Mouse (Mus musculus) limb, embryonic 11.5 days (tissue): ENCODE results near the gene Olfr1499. TPM values are rescaled to one million over a fixed set of nuclear protein-coding genes. Genes with fewer than 3 reads are reported as not detected.
"Not testable (repeated sequence)": the region's sequence is repeated elsewhere in the genome, so short reads cannot be mapped to it uniquely, and the experiment has no call there.

ENCODE experiments used
- ATAC-seq: fragments of 200-750 bp; cut with Nextera tagmentation; 2 replicates; pipeline ENCODE4 v1.8.0; 2017; ENCODE audit warnings: low read depth; ENCODE audit not compliant: insufficient number of reproducible peaks, low FRiP score, low TSS enrichment
- DNase-seq: peaks from one replicate; pipeline ENCODE4 v3.0.0-alpha.2; 2015; ENCODE audit warnings: low spot score
- H3K27ac ChIP-seq: fragments of 300-500 bp; sonication (generic); replicated peaks from 2 replicates; pipeline ENCODE4 v1.5.1; 2014; ENCODE audit warnings: low read depth, mild to moderate bottlenecking, low read length
- H3K27me3 ChIP-seq: fragments of 300-500 bp; sonication (generic); 2 replicates; pipeline ENCODE4 v1.6.1; 2014; ENCODE audit warnings: mild to moderate bottlenecking, low read length, mixed read lengths; ENCODE audit not compliant: control insufficient read depth, insufficient read depth
- H3K36me3 ChIP-seq: fragments of 300-500 bp; sonication (generic); 2 replicates; pipeline ENCODE4 v1.6.1; 2014; ENCODE audit warnings: mild to moderate bottlenecking, low read length, moderate library complexity, mixed read lengths; ENCODE audit not compliant: control insufficient read depth, insufficient read depth
- H3K4me1 ChIP-seq: fragments of 300-500 bp; sonication (generic); 2 replicates; pipeline ENCODE4 v1.6.1; 2014; ENCODE audit warnings: low read length, mixed read lengths; ENCODE audit not compliant: control insufficient read depth, insufficient read depth
- H3K4me2 ChIP-seq: fragments of 300-500 bp; sonication (generic); 2 replicates; pipeline ENCODE4 v1.6.1; 2014; ENCODE audit warnings: low read depth, mild to moderate bottlenecking, moderate library complexity; ENCODE audit not compliant: severe bottlenecking
- H3K4me3 ChIP-seq: fragments of 300-500 bp; sonication (generic); 2 replicates; pipeline ENCODE4 v1.5.1; 2014; ENCODE audit warnings: low read depth, low read length
- H3K9ac ChIP-seq: fragments of 300-500 bp; sonication (generic); 2 replicates; pipeline ENCODE4 v1.6.1; 2014; ENCODE audit warnings: mild to moderate bottlenecking, low read length
- H3K9me3 ChIP-seq: fragments of 300-500 bp; sonication (generic); 2 replicates; pipeline ENCODE4 v1.6.1; 2016; ENCODE audit warnings: low read length; ENCODE audit not compliant: control insufficient read depth
- WGBS: fragments of 180-500 bp; shearing (Covaris S2); extraction: QIAGEN DNeasy Blood & Tissue Kit; methylation state at CpG from one replicate; pipeline ENCODE4 v1.1.7; 2014; 5-methylcytosine and 5-hydroxymethylcytosine counted together
- polyA plus RNA-seq: library from polyadenylated mRNA; unstranded; fragments of >200 nt; fragmentation: Nextera tagmentation; extraction: Ambion mirVana; gene quantifications from 2 replicates; pipeline ENCODE4 v1.2.1, GENCODE M21; 2014

Olfr1499 gene
- not detected in 2 replicates for polyA plus RNA-seq

DNA sequence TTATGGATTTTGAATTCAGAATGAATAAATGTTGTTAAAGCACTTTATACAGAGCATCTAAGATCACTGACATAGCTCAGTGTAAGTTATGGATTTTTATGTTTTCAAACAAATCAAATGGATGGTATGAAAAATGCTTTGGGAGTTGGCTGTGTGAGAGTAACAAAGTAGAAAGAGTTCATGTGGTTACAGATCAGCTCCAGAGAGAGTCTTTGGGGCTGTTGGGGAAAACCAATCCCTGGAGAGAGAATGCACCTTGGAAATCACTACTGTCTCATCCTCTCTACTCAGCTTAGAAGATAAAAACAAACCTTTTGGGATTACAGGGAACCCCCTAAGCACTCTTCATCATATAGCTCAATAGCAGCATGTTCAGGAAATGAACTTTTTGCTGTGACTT is at the start of gene Olfr1499:
TSS of gene Olfr1499 (minus strand) at position 101 of the 400 bp plus-strand sequence.
- no peaks in the 10 kb centered on the region for H3K36me3 ChIP-seq
- H3K9ac ChIP-seq: no peak within 1 kb of the TSS
- no peaks in the 10 kb centered on the region for H3K9me3 ChIP-seq
- DNase-seq (no peak), ATAC-seq (no peak)
- H3K27me3 ChIP-seq: no peaks in the 10 kb centered on the region
- H3K4me1 ChIP-seq: no peaks in the 10 kb centered on the region
- no peak within 1 kb of the TSS for H3K4me3 ChIP-seq
- H3K27ac ChIP-seq: no peak within 1 kb of the TSS
- no peak within 1 kb of the TSS for H3K4me2 ChIP-seq

GRCm38 (mm10) chr19:13861495-13861894 is 42.2 kb upstream of the Olfr1499 start, which contains the start of gene Olfr1502:
Olfr1502 (plus strand) TSS chr19:13861795.
- Histone ChIP-seq H3K4me1 (no peaks in the 10 kb centered on the region), H3K27me3 (no peaks in the 10 kb centered on the region), H3K9me3 (no peaks in the 10 kb centered on the region), H3K27ac (no peak within 1 kb of the TSS), H3K36me3 (no peaks in the 10 kb centered on the region), H3K9ac (no peak within 1 kb of the TSS), H3K4me2 (no peak within 1 kb of the TSS), H3K4me3 (no peak within 1 kb of the TSS)
- DNase-seq (no peak), ATAC-seq (no peak)
- WGBS: 86% methylated on average over 1 of the region's 1 CpGs

DNA sequence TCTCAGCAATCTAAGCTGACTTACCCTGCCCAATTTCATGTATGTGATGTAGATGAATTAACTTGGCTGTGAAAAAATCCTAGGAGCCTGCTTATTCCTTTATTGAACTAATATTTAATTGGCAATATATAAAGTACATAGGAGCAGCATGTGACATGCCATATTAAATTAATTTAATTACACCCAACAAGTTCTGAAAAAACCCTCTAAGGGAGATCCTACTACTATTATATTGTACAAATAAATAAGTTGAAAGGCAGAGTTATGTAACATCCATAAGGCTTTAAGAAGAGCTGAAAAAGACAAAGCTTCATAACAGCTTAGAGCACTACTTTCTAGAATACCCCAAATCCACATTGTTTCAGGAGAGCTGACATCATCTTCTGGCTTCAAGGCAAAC is 31.3 kb upstream of the Olfr1499 start, which contains the start of gene Olfr1501:
TSS of gene Olfr1501 (minus strand) at position 101 of the 400 bp plus-strand sequence.
- H3K36me3 ChIP-seq, H3K27ac ChIP-seq, H3K9me3 ChIP-seq, H3K4me2 ChIP-seq, H3K9ac ChIP-seq, DNase-seq, ATAC-seq, H3K27me3 ChIP-seq, H3K4me3 ChIP-seq, H3K4me1 ChIP-seq: not testable (repeated sequence)

DNA sequence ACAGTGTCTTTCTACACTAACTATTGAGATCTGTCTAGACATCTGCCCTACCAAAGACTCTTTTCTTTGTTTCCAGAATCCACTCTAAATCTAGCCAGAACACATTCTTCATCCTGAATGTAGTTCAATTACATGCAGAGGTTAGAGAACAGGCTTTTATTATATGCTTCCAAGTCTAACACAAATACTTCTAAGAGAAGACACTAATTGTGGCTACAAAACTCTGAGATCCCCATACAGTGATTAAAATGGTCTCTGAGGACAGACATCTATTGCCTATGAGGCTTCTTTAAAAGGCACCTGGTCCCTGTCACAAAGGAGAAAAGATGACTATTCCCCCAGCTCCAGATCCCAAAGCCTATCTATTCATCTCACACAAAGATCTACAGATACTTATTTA is 11.1 kb upstream of the Olfr1499 start, which contains the start of gene Olfr1500:
TSS of gene Olfr1500 (minus strand) at position 101 of the 400 bp plus-strand sequence.
- no peaks in the 10 kb centered on the region for H3K36me3 ChIP-seq
- no peaks in the 10 kb centered on the region for H3K4me1 ChIP-seq
- no peak within 1 kb of the TSS for H3K27ac ChIP-seq
- no peak within 1 kb of the TSS for H3K4me2 ChIP-seq
- ATAC-seq (no peak), DNase-seq (no peak)
- H3K27me3 ChIP-seq: no peaks in the 10 kb centered on the region
- H3K9ac ChIP-seq: no peak within 1 kb of the TSS
- H3K9me3 ChIP-seq: no peaks in the 10 kb centered on the region
- H3K4me3 ChIP-seq: no peak within 1 kb of the TSS

DNA sequence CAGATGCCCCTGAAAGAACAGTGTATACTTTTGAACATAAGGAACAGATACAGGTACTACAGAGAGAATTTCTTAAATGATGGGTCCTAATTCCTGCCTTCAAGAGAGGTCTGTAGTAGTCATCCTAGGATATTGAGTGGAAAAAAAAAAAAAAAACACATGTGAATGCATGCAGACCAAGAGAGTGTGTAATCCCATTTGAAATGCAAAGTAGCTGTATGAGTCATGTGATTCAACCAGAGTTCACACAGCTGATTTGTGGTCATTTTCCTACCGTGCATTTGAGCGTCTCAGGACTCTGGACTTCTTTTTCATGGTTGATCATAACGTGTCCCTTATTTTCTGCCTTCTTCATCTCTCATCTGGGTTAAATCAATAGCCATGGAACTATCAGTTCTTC is 9.2 kb upstream of the Olfr1499 start:
- ATAC-seq: no peak
- Histone ChIP-seq H3K27ac (no peak overlapping the region), H3K4me3 (no peak overlapping the region), H3K4me2 (no peak overlapping the region), H3K9me3 (no peaks in the 10 kb centered on the region), H3K27me3 (no peaks in the 10 kb centered on the region), H3K9ac (no peak overlapping the region), H3K4me1 (no peaks in the 10 kb centered on the region), H3K36me3 (no peaks in the 10 kb centered on the region)
- no peak for DNase-seq
- WGBS: 83% methylated on average over 3 of the region's 3 CpGs

DNA sequence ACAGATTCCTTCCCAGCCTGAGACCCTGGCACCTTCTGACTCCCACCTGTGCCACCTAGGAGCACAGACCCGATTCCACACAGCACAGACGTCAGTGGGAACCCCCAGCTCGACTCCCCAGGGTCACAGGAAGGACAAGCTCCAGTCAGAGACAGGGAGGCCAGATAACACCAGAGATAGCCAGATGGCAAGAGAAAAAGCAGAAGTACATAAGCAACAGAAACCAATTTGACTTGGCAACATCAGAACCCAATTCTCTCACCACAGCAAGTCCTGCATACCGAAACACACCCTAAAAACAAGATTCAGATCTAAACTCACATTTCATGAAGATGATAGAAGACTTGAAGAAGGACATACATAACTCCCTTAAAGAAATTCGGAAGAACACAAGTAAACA is 1.6 kb upstream of the Olfr1499 start:
- Histone ChIP-seq H3K9me3 (no peaks in the 10 kb centered on the region), H3K27ac (no peak overlapping the region), H3K9ac (no peak overlapping the region), H3K36me3 (no peaks in the 10 kb centered on the region), H3K4me3 (no peak overlapping the region), H3K4me2 (no peak overlapping the region), H3K27me3 (no peaks in the 10 kb centered on the region), H3K4me1 (no peaks in the 10 kb centered on the region)
- ATAC-seq (no peak), DNase-seq (no peak)
- WGBS: 71% methylated on average over 5 of the region's 5 CpGs

- DNase-seq (no peak), ATAC-seq (no peak)
- no peaks in the 10 kb centered on the region for H3K9me3 ChIP-seq
- no peak overlapping the region for H3K27ac ChIP-seq
- 35% methylated on average over 5 of the region's 5 CpGs for WGBS
- no peaks in the 10 kb centered on the region for H3K4me1 ChIP-seq
- H3K4me3 ChIP-seq: no peak overlapping the region
- no peaks in the 10 kb centered on the region for H3K27me3 ChIP-seq
- no peak overlapping the region for H3K9ac ChIP-seq
- H3K36me3 ChIP-seq: no peaks in the 10 kb centered on the region
- H3K4me2 ChIP-seq: no peak overlapping the region
Measured at GRCm38 (mm10) chr19:13818827-13819226, 420 bp downstream of the Olfr1499 start.

DNA sequence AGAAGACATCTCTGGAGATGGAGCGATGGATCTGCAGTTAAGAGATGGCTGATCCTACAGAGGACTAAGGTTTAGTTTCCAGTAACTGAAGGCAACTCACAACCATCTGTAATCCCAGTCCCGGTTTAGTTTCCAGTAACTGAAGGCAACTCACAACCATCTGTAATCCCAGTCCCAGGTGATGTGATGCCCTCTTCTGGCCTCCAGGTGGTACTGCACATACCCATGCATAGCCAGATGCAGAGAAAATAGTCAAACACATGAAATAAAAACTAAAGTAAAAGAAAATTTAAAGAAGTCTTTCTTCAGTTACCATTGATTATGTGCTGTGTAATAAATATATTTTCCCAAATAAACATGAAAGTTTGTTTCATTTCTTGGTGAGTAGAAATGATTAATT is 6.4 kb downstream of the Olfr1499 start:
- H3K36me3 ChIP-seq: no peaks in the 10 kb centered on the region
- ATAC-seq (no peak), DNase-seq (no peak)
- no peaks in the 10 kb centered on the region for H3K9me3 ChIP-seq
- WGBS: 52% methylated on average over 2 of the region's 2 CpGs
- H3K4me3 ChIP-seq: no peak overlapping the region
- H3K4me2 ChIP-seq: no peak overlapping the region
- H3K27ac ChIP-seq: no peak overlapping the region
- H3K4me1 ChIP-seq: no peaks in the 10 kb centered on the region
- no peak overlapping the region for H3K9ac ChIP-seq
- H3K27me3 ChIP-seq: no peaks in the 10 kb centered on the region

DNA sequence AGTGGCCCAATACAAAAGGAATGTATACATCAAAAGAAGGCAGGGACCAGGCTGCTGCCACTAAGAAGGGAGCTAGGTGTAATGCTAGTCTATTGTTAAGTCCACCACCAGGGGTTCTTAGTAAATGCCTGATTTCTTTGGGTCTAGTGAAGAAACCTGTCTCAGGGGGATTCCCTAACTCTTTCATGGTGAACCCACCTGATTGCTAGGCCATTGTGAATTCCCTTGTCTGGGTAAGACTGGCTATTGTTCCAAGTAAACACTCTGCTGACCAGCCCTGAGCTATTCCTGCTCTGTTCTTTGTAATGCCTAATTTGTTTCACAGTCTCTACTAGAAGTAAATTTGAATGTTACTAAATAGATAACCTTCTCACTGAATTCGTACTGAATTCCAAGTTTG is 13.8 kb downstream of the Olfr1499 start:
- not testable (repeated sequence) for H3K36me3 ChIP-seq, H3K27me3 ChIP-seq, H3K4me2 ChIP-seq, H3K9ac ChIP-seq, H3K9me3 ChIP-seq, ATAC-seq, H3K4me3 ChIP-seq, H3K4me1 ChIP-seq, H3K27ac ChIP-seq, DNase-seq
- 64% methylated on average over 1 of the region's 1 CpGs for WGBS
